Mouse (Mus musculus) liver, embryonic 13.5 days (tissue): ENCODE measurements around the gene Pom121l2. TPM values are rescaled to one million over a fixed set of nuclear protein-coding genes. Genes with fewer than 3 reads are reported as not detected.

Experiments used
- ATAC-seq: fragments of 200-750 bp; cut with Nextera tagmentation; 2 replicates; pipeline ENCODE4 v1.8.0; 2017; ENCODE audit warnings: low read depth, mild to moderate bottlenecking, moderate number of reproducible peaks, moderate library complexity
- DNase-seq: peaks from one replicate; pipeline ENCODE4 v3.0.0; 2022
- H3K27ac ChIP-seq: fragments of 300-500 bp; sonication (generic); 2 replicates; pipeline ENCODE4 v1.5.1; 2015; ENCODE audit warnings: moderate library complexity, mild to moderate bottlenecking, inconsistent platforms
- H3K27me3 ChIP-seq: fragments of 300-500 bp; sonication (generic); 2 replicates; pipeline ENCODE4 v1.6.1; 2015; ENCODE audit warnings: mild to moderate bottlenecking, inconsistent platforms
- H3K36me3 ChIP-seq: fragments of 300-500 bp; sonication (generic); 2 replicates; pipeline ENCODE4 v1.6.1; 2015; ENCODE audit warnings: mild to moderate bottlenecking, inconsistent platforms
- H3K4me1 ChIP-seq: fragments of 300-500 bp; sonication (generic); replicated peaks from 2 replicates; pipeline ENCODE4 v1.6.1; 2015; ENCODE audit warnings: inconsistent platforms
- H3K4me2 ChIP-seq: fragments of 300-500 bp; sonication (generic); 2 replicates; pipeline ENCODE4 v1.6.1; 2015; ENCODE audit warnings: inconsistent platforms, mild to moderate bottlenecking, moderate library complexity
- H3K4me3 ChIP-seq: fragments of 300-500 bp; sonication (generic); replicated peaks from 2 replicates; pipeline ENCODE4 v1.5.1; 2015; ENCODE audit warnings: mild to moderate bottlenecking, inconsistent platforms
- H3K9ac ChIP-seq: fragments of 300-500 bp; sonication (generic); 2 replicates; pipeline ENCODE4 v1.6.1; 2015; ENCODE audit warnings: mild to moderate bottlenecking, inconsistent platforms
- H3K9me3 ChIP-seq: fragments of 300-500 bp; sonication (generic); replicated peaks from 2 replicates; pipeline ENCODE4 v1.6.1; 2016; ENCODE audit warnings: inconsistent platforms
- WGBS: fragments of 180-500 bp; shearing (Covaris S2); methylation state at CpG from one replicate; pipeline ENCODE4 v1.1.7; 2015; ENCODE audit not compliant: insufficient replicate concordance; 5-methylcytosine and 5-hydroxymethylcytosine counted together
- polyA plus RNA-seq: library from polyadenylated mRNA; unstranded; fragments of >200 nt; fragmentation: Nextera tagmentation; extraction: Ambion mirVana; gene quantifications from 2 replicates; pipeline ENCODE4 v1.2.1, GENCODE M21; 2015

Pom121l2 gene
- polyA plus RNA-seq, 1 experiment from 2014 or later: not detected

- WGBS: 4% methylated on average over 8 of the region's 8 CpGs
- Histone ChIP-seq H3K4me1 (peaks cover 26% of the 10 kb centered on the region), H3K9me3 (no peaks in the 10 kb centered on the region), H3K4me3 (peak overlapping the region; percentile 58), H3K36me3 (no peaks in the 10 kb centered on the region), H3K9ac (peak overlapping the region; percentile 56), H3K27me3 (peaks cover 62% of the 10 kb centered on the region), H3K27ac (no peak overlapping the region), H3K4me2 (peak overlapping the region; percentile 76)
- DNase-seq (no peak), ATAC-seq (no peak)
These were observed 13.9 kb downstream of the Pom121l2 start for GRCm38 (mm10) chr13:21994896-21995295.

- Histone ChIP-seq H3K9me3 (no peaks in the 10 kb centered on the region), H3K4me1 (peaks cover 26% of the 10 kb centered on the region), H3K9ac (peak overlapping the region; percentile 56), H3K4me3 (peak overlapping the region; percentile 58), H3K4me2 (peak overlapping the region; percentile 76), H3K36me3 (no peaks in the 10 kb centered on the region), H3K27ac (no peak overlapping the region), H3K27me3 (peaks cover 67% of the 10 kb centered on the region)
- peak; percentile 52 for ATAC-seq
- under 1% methylated on average over 21 of the region's 21 CpGs for WGBS
- no peak for DNase-seq
These were observed 14.4 kb downstream of the Pom121l2 start for GRCm38 (mm10) chr13:21995331-21995914.

DNA sequence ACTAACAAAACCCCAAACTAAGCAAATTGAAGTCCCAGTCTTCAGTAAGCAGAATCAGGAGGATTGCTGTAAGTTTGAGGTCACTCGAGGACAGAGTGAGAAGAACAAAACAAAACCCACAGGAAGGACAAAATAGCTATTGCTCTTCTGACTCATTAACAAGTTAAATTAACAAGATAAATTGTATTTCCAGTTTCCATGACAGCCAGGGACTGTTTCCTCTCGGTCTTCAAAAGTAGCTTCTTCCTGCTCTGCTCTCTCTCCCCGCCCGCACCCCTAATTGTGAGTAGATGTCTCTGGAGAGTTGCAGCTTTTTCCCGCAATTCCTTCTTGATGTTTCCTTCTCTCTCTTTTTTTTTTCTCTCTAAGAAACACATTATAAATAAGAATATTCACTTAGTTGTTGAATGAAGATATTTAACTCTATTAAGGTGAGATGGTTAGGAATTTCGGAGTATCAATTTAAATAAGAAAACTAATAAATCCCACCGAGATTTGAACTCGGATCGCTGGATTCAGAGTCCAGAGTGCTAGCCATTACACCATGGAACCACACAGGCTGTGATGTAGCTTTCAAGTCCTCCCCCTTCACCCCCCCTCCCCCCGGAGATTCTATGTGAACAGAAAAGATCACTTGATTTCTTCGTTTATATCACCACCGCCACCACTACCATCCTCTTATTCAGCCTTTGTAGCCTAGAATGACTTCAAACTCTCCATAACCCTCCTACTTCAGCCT lies 15.3 kb downstream of the Pom121l2 start:
- Histone ChIP-seq H3K27ac (no peak overlapping the region), H3K4me1 (peaks cover 27% of the 10 kb centered on the region), H3K4me2 (peak overlapping the region; percentile 76), H3K9ac (peak overlapping the region; percentile 56; the same call in 1 of the 2 replicates), H3K36me3 (no peaks in the 10 kb centered on the region), H3K9me3 (no peaks in the 10 kb centered on the region), H3K27me3 (peaks cover 76% of the 10 kb centered on the region), H3K4me3 (peak overlapping the region; percentile 58)
- DNase-seq (no peak), ATAC-seq (no peak)
- 1% methylated on average over 12 of the region's 12 CpGs for WGBS

DNA sequence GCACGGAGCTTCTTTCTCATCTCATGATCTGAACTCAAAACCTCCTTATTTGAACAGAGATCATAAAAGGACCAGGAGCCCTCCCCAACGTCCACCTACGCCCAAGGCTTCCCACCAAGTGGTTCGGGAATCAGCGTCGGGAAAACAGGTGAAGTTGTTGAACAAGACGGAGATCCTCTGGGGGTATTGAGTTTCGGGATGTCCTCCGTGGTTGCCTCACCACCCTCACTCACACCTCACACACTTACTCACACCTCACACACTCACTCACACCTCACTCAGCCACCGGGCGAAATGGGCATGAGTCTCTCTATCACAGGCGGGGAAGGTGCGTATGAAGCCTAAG lies 15.8 kb downstream of the Pom121l2 start:
- DNase-seq: no peak
- peaks cover 81% of the 10 kb centered on the region for H3K27me3 ChIP-seq
- H3K36me3 ChIP-seq: no peaks in the 10 kb centered on the region
- H3K9me3 ChIP-seq: no peaks in the 10 kb centered on the region
- peak overlapping the region; percentile 58 for H3K4me3 ChIP-seq
- whole genome bisulfite sequencing: under 1% methylated on average over 13 of the region's 13 CpGs
- H3K27ac ChIP-seq: no peak overlapping the region
- no peak for ATAC-seq
- H3K9ac ChIP-seq: peak overlapping the region; percentile 44; the same call in 1 of the 2 replicates
- peaks cover 33% of the 10 kb centered on the region for H3K4me1 ChIP-seq
- peak overlapping the region; percentile 76 for H3K4me2 ChIP-seq

- Histone ChIP-seq H3K4me1 (peaks cover 38% of the 10 kb centered on the region), H3K4me3 (peak overlapping the region; percentile 58), H3K4me2 (peak overlapping the region; percentile 76), H3K36me3 (no peaks in the 10 kb centered on the region), H3K9me3 (no peaks in the 10 kb centered on the region), H3K27ac (no peak overlapping the region), H3K9ac (peak overlapping the region; percentile 44; the same call in 1 of the 2 replicates), H3K27me3 (peaks cover 86% of the 10 kb centered on the region)
- DNase-seq: no peak
- WGBS: 3% methylated on average over 21 of the region's 21 CpGs
- ATAC-seq: no peak
These were observed 16.3 kb downstream of the Pom121l2 start for GRCm38 (mm10) chr13:21997201-21997820.

- H3K4me1 ChIP-seq: peaks cover 38% of the 10 kb centered on the region
- peaks cover 89% of the 10 kb centered on the region for H3K27me3 ChIP-seq
- no peaks in the 10 kb centered on the region for H3K36me3 ChIP-seq
- no peaks in the 10 kb centered on the region for H3K9me3 ChIP-seq
- H3K9ac ChIP-seq: no peak overlapping the region
- peak overlapping the region; percentile 76 for H3K4me2 ChIP-seq
- no peak for ATAC-seq
- H3K4me3 ChIP-seq: peak overlapping the region; percentile 58; the same call in 1 of the 2 replicates
- no peak overlapping the region for H3K27ac ChIP-seq
- 16% methylated on average over 4 of the region's 4 CpGs for WGBS
- DNase-seq: no peak
These were observed 16.8 kb downstream of the Pom121l2 start for GRCm38 (mm10) chr13:21997821-21998220.

GRCm38 (mm10) chr13:21998412-21998811 lies 17.4 kb downstream of the Pom121l2 start:
- H3K9ac ChIP-seq: no peak overlapping the region
- no peak overlapping the region for H3K27ac ChIP-seq
- peaks cover 38% of the 10 kb centered on the region for H3K4me1 ChIP-seq
- DNase-seq (no peak), ATAC-seq (no peak)
- 24% methylated on average over 3 of the region's 3 CpGs for WGBS
- peaks cover 92% of the 10 kb centered on the region for H3K27me3 ChIP-seq
- no peak overlapping the region for H3K4me2 ChIP-seq
- no peak overlapping the region for H3K4me3 ChIP-seq
- no peaks in the 10 kb centered on the region for H3K9me3 ChIP-seq
- H3K36me3 ChIP-seq: no peaks in the 10 kb centered on the region

DNA sequence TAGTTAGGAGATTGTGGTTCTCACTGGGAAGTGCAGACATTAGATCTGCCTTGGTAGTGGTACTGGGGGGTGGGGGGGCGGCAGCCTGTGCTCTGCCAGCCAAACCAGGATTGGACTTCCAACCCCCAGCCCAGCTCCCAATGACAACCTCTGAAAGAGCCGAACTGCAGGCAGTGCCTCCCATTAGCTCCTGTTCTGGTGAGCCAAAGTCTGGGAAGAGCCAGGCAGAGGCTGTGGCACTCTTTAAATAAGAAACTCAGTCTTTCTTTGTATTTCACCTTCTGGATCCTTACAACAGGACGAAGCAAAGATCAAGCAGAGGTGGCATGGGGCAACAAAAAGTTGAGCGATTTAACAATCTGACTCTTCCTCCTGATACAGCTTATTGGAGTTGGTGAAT lies 18.2 kb downstream of the Pom121l2 start:
- H3K9me3 ChIP-seq: no peaks in the 10 kb centered on the region
- H3K27ac ChIP-seq: no peak overlapping the region
- DNase-seq (no peak), ATAC-seq (no peak)
- H3K4me3 ChIP-seq: no peak overlapping the region
- H3K4me2 ChIP-seq: no peak overlapping the region
- H3K4me1 ChIP-seq: peaks cover 38% of the 10 kb centered on the region
- WGBS: 47% methylated on average over 4 of the region's 4 CpGs
- peaks cover 96% of the 10 kb centered on the region for H3K27me3 ChIP-seq
- H3K36me3 ChIP-seq: no peaks in the 10 kb centered on the region
- no peak overlapping the region for H3K9ac ChIP-seq

- WGBS: 33% methylated on average over 2 of the region's 2 CpGs
- no peak for ATAC-seq
- peak overlapping the region; percentile 33; the same call in 1 of the 2 replicates for H3K4me2 ChIP-seq
These were observed 20.4 kb downstream of the Pom121l2 start for GRCm38 (mm10) chr13:22001346-22001745.

DNA sequence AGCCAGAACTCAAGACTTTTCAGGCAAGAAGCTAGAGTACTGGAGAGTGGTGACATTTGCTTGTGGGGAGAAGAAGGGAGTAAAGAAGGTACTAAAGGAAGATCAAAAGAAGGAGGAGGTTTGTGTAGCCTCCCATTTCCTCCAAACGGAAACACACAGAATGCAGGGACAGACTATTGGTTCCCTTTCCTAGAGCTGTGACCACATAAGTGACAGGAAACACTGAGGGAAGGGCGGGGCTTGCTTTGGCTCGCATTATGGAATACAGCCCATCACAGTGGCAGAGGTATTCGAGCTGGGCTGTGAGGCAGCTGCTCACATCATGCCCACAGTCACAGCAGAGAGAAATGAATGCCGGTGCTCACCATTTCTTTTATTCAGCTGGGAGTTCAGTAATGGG lies 20.8 kb downstream of the Pom121l2 start:
- H3K4me3 ChIP-seq: no peak overlapping the region
- peaks cover 37% of the 10 kb centered on the region for H3K4me1 ChIP-seq
- WGBS: 4% methylated on average over 5 of the region's 5 CpGs
- no peak for ATAC-seq
- H3K36me3 ChIP-seq: no peaks in the 10 kb centered on the region
- DNase-seq: no peak
- H3K4me2 ChIP-seq: peak overlapping the region; percentile 33; the same call in 1 of the 2 replicates
- H3K27me3 ChIP-seq: peaks cover 100% of the 10 kb centered on the region
- 0 out of 2 replicates have a peak overlapping the region, but pooled peaks have one; percentile 47 for H3K27ac ChIP-seq
- H3K9me3 ChIP-seq: no peaks in the 10 kb centered on the region
- no peak overlapping the region for H3K9ac ChIP-seq

More at GRCm38 (mm10) chr13:22001346-22001745, 20.4 kb downstream of the Pom121l2 start:
- Histone ChIP-seq H3K27me3 (peaks cover 100% of the 10 kb centered on the region), H3K4me3 (no peak overlapping the region), H3K36me3 (no peaks in the 10 kb centered on the region), H3K9me3 (no peaks in the 10 kb centered on the region), H3K9ac (no peak overlapping the region), H3K27ac (0 out of 2 replicates have a peak overlapping the region, but pooled peaks have one; percentile 47), H3K4me1 (peaks cover 34% of the 10 kb centered on the region)
- no peak for DNase-seq

GRCm38 (mm10) chr13:22005605-22006333 lies 24.8 kb downstream of the Pom121l2 start:
- Histone ChIP-seq H3K4me1 (peaks cover 36% of the 10 kb centered on the region), H3K27ac (no peak overlapping the region), H3K27me3 (peaks cover 100% of the 10 kb centered on the region), H3K4me2 (peak overlapping the region; percentile 90), H3K9me3 (no peaks in the 10 kb centered on the region), H3K4me3 (peak overlapping the region; percentile 65), H3K36me3 (no peaks in the 10 kb centered on the region), H3K9ac (peak overlapping the region; percentile 59)
- peak; percentile 77 for ATAC-seq
- no peak for DNase-seq
- WGBS: under 1% methylated on average over 45 of the region's 45 CpGs
